Mouse (Mus musculus) spleen, adult 2 months (tissue): ENCODE data around the gene Olfr1052.
"Not testable (repeated sequence)": the region's sequence is repeated elsewhere in the genome, so short reads cannot be mapped to it uniquely, and the experiment has no call there.

ENCODE experiments used
- CTCF ChIP-seq: fragments of 200-500 bp; IDR thresholded peaks from 2 replicates; pipeline ENCODE4 v1.5.1; 2011; ENCODE audit warnings: mild to moderate bottlenecking, inconsistent platforms; ENCODE audit not compliant: insufficient read depth, insufficient read length, insufficient replicate concordance; ENCODE audit errors: extremely low read depth
- POLR2A ChIP-seq: fragments of 200-500 bp; IDR thresholded peaks from 2 replicates; pipeline ENCODE4 v1.6.1; 2011; ENCODE audit warnings: low read depth, low read length, inconsistent platforms

DNA sequence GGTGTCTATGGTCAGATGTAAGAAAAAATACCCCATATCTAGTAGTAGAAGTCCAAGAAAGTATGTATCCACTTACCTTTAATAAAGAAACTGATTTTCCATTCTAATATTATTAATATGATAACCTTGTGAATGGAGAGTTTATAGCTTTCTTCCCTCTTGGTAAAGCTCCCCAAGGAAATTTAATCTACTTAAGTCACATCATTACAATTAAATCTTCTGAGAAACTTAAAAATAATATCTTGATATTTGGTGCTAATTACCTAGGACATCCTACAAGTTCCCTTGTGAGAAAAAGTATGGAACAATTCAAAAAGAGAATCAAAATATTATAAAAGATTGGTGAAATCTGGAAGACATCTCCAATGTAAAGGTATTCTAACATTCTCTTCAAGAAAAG is 34.0 kb upstream of the Olfr1052 start, which contains the start of gene Olfr1049:
- not testable (repeated sequence) for TF ChIP-seq CTCF, POLR2A
